Mouse (Mus musculus): ENCODE measurements around the gene Zswim1. TPM values are rescaled to one million over a fixed set of nuclear protein-coding genes. Genes with fewer than 3 reads are reported as not detected.

The Zswim1 gene
- polyA plus RNA-seq, 1 experiment: 13.3 TPM

DNA sequence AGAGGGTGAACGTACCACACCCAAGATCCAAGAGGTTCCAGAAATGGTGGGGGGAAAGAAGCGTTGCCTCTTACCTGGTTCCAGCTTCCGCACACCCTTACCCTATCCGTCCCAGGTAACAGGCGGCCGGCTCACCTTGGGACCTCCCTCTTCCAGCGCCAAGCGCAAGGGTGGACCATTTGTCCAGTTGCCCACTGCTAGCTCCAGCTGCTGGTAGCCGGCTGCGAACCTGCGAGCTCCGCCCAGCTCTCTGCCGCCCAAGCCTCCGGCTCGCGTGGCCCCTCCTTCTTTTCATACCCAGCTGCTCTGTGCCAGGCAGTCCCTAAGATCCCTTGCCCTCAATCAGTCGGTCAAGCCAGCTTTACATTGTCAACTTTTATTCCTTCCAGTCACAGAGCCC, 45.7 kb upstream of the Zswim1 start:
- Histone ChIP-seq H3K27me3 (ENCODE audit: control insufficient read depth, insufficient read depth, insufficient read length) (no peaks in the 10 kb centered on the region), H3K36me3 (ENCODE audit: control insufficient read depth, insufficient read depth) (peaks cover 5% of the 10 kb centered on the region), H3K4me2 (ENCODE audit: low read depth) (peak overlapping the region; percentile 60), H3ac (ENCODE audit: control insufficient read depth, insufficient read length) (no peak overlapping the region), H3K79me2 (ENCODE audit: control insufficient read depth, insufficient read depth) (peaks cover 8% of the 10 kb centered on the region), H3K4me3 (peak overlapping the region; percentile 43)
- TF ChIP-seq TCF3 (IDR thresholded peaks at IDR 0.05; ENCODE audit: insufficient read length, low read depth): no peak
- no peak for TF ChIP-seq USF1 (IDR thresholded peaks at IDR 0.05; ENCODE audit: low read depth)
- TF ChIP-seq REST (IDR thresholded peaks at IDR 0.05; ENCODE audit: insufficient read depth, insufficient read length): no peak
- TF ChIP-seq SRF (IDR thresholded peaks at IDR 0.05; ENCODE audit: control insufficient read depth, insufficient read length, low read depth): no peak
- TF ChIP-seq POLR2AphosphoS2 (IDR thresholded peaks at IDR 0.05; ENCODE audit: insufficient read length, low read depth): peak; percentile 56
- TF ChIP-seq POLR2A (IDR thresholded peaks at IDR 0.05; ENCODE audit: insufficient read length, low read depth): no peak
- no peak for TF ChIP-seq CEBPB (IDR thresholded peaks at IDR 0.05; ENCODE audit: insufficient read depth, poor library complexity, severe bottlenecking)
- no peak for TF ChIP-seq TCF12 (IDR thresholded peaks at IDR 0.05; ENCODE audit: insufficient read depth, poor library complexity, severe bottlenecking)

DNA sequence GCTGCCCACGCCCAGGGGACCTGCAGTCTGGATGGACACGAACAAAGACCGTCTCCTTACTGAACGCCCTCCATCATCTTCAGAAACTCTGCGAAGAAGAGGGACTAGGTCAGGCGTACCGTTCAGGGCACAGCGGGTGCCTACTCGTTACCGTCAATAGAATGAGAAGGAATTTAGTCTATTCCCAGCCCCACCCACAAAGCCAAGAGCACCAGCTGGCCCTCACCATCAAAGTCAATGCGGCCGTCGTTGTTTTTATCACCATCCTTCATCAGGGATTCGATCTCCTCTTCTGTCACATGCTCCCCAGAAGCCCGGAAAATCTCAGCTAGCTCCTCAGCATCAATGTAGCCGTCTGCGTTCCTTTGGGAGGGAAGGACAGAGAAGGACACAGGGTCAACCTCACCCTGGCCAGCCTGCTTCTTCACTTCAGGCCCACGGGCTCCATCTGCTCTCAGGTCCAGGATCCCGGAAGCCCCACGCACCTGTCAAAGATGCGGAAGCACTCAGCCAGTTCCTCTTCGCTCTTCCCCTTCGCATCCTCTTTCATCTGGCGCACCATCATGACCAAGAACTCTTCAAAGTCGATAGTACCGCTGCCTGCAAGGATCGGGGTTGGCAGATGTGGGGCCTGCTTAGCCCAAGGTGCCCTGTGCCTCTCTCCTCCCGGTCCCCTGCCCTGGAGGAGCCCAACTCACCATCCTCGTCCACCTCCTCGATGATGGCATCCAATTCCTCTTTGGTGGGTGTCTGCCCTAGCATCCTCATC, 45.1 kb upstream of the Zswim1 start:
- peak overlapping the region; percentile 75 for H3K4me2 ChIP-seq (ENCODE audit: low read depth)
- TF ChIP-seq MAX (IDR thresholded peaks at IDR 0.05; ENCODE audit: low read depth) (no peak), REST (IDR thresholded peaks at IDR 0.05; ENCODE audit: insufficient read depth, insufficient read length) (no peak), MYOD1 (IDR thresholded peaks at IDR 0.05; ENCODE audit: control insufficient read depth in 1 of 3, insufficient read length in 2 of 3, low read depth in 2 of 3) (peak; percentile 47 to 90 (median 81)), CEBPB (IDR thresholded peaks at IDR 0.05; ENCODE audit: insufficient read depth, poor library complexity, severe bottlenecking) (no peak), USF1 (IDR thresholded peaks at IDR 0.05; ENCODE audit: low read depth) (no peak), POLR2AphosphoS2 (IDR thresholded peaks at IDR 0.05; ENCODE audit: insufficient read length, low read depth) (peak; percentile 37), MYOG (IDR thresholded peaks at IDR 0.05; ENCODE audit: control insufficient read depth in 1 of 3, insufficient read depth in 1 of 3, insufficient read length in 2 of 3, low read depth in 2 of 3) (peak in 1 of 3 experiments; percentile 19), TCF12 (IDR thresholded peaks at IDR 0.05; ENCODE audit: insufficient read depth, poor library complexity, severe bottlenecking) (no peak), E2F4 (IDR thresholded peaks at IDR 0.05; ENCODE audit: insufficient read depth) (no peak), POLR2A (IDR thresholded peaks at IDR 0.05; ENCODE audit: insufficient read length, low read depth) (peak; percentile 7)
- H3K4me3 ChIP-seq: peak overlapping the region; percentile 43
- peaks cover 8% of the 10 kb centered on the region for H3K79me2 ChIP-seq (ENCODE audit: control insufficient read depth, insufficient read depth)
- H3ac ChIP-seq (ENCODE audit: control insufficient read depth, insufficient read length): no peak overlapping the region
- H3K27me3 ChIP-seq (ENCODE audit: control insufficient read depth, insufficient read depth, insufficient read length): no peaks in the 10 kb centered on the region
- peaks cover 5% of the 10 kb centered on the region for H3K36me3 ChIP-seq (ENCODE audit: control insufficient read depth, insufficient read depth)

DNA sequence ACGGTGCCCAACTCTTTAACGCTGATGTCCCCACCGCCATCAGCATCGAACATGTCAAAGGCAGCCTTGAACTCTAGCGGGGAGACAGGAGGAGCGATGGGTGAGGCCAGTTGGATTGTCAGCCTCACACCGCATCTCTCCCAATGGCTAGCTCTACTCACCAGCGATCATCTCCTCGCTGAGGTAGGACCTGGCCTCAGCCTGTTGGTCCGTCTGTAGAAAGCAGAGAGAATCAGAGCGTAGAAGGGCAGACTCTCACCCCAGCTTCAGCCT, 44.5 kb upstream of the Zswim1 start:
- Histone ChIP-seq H3ac (ENCODE audit: control insufficient read depth, insufficient read length) (no peak overlapping the region), H3K79me2 (ENCODE audit: control insufficient read depth, insufficient read depth) (peaks cover 8% of the 10 kb centered on the region), H3K36me3 (ENCODE audit: control insufficient read depth, insufficient read depth) (peaks cover 3% of the 10 kb centered on the region), H3K4me2 (ENCODE audit: low read depth) (peak overlapping the region; percentile 75), H3K27me3 (ENCODE audit: control insufficient read depth, insufficient read depth, insufficient read length) (no peaks in the 10 kb centered on the region), H3K4me3 (peak overlapping the region; percentile 43)
- TF ChIP-seq REST (IDR thresholded peaks at IDR 0.05; ENCODE audit: insufficient read depth, insufficient read length) (no peak), POLR2AphosphoS2 (IDR thresholded peaks at IDR 0.05; ENCODE audit: insufficient read length, low read depth) (peak; percentile 67), POLR2A (IDR thresholded peaks at IDR 0.05; ENCODE audit: insufficient read length, low read depth) (peak; percentile 29)

DNA sequence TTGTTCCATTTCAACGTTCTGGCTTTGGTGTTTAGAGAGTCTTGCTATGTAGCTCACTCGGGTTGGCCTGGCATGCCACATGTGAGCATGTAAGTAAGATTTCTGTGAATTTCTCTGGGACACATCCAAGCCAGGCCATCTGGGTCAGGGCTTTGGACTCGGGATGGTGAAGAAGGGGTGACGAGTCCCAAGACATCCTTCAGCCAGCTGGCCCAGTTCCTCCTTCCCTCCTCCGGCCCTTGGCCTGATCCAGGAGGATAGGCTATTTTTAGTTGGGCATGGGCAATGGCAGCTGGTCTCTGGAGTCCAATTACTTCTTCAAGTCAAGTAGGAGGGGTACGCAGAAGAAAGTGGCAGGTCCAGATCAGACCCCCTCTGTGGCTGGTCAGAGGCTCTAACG, 43.7 kb upstream of the Zswim1 start:
- Histone ChIP-seq H3K27me3 (ENCODE audit: control insufficient read depth, insufficient read depth, insufficient read length) (no peaks in the 10 kb centered on the region), H3K79me2 (ENCODE audit: control insufficient read depth, insufficient read depth) (peaks cover 8% of the 10 kb centered on the region), H3ac (ENCODE audit: control insufficient read depth, insufficient read length) (no peak overlapping the region), H3K36me3 (ENCODE audit: control insufficient read depth, insufficient read depth) (no peaks in the 10 kb centered on the region), H3K4me2 (ENCODE audit: low read depth) (peak overlapping the region; percentile 75), H3K4me3 (peak overlapping the region; percentile 43)
- TF ChIP-seq MYOG (IDR thresholded peaks at IDR 0.05; ENCODE audit: control insufficient read depth in 1 of 3, insufficient read depth in 1 of 3, insufficient read length in 2 of 3, low read depth in 2 of 3): peak; percentile 41 to 87 (median 79)
- TF ChIP-seq CEBPB (IDR thresholded peaks at IDR 0.05; ENCODE audit: insufficient read depth, poor library complexity, severe bottlenecking): no peak
- TF ChIP-seq POLR2AphosphoS2 (IDR thresholded peaks at IDR 0.05; ENCODE audit: insufficient read length, low read depth): peak; percentile 54
- TF ChIP-seq MYOD1 (IDR thresholded peaks at IDR 0.05; ENCODE audit: control insufficient read depth in 1 of 3, insufficient read length in 2 of 3, low read depth in 2 of 3): peak in 2 of 3 experiments; percentile 58 to 83
- peak; percentile 26 for TF ChIP-seq TCF12 (IDR thresholded peaks at IDR 0.05; ENCODE audit: insufficient read depth, poor library complexity, severe bottlenecking)
- no peak for TF ChIP-seq REST (IDR thresholded peaks at IDR 0.05; ENCODE audit: insufficient read depth, insufficient read length)
- TF ChIP-seq POLR2A (IDR thresholded peaks at IDR 0.05; ENCODE audit: insufficient read length, low read depth): peak; percentile 29
- TF ChIP-seq E2F4 (IDR thresholded peaks at IDR 0.05; ENCODE audit: insufficient read depth): no peak
- TF ChIP-seq SRF (IDR thresholded peaks at IDR 0.05; ENCODE audit: control insufficient read depth, insufficient read length, low read depth): no peak
- no peak for TF ChIP-seq MAX (IDR thresholded peaks at IDR 0.05; ENCODE audit: low read depth)
- TF ChIP-seq USF1 (IDR thresholded peaks at IDR 0.05; ENCODE audit: low read depth): no peak
- TF ChIP-seq TCF3 (IDR thresholded peaks at IDR 0.05; ENCODE audit: insufficient read length, low read depth): no peak

DNA sequence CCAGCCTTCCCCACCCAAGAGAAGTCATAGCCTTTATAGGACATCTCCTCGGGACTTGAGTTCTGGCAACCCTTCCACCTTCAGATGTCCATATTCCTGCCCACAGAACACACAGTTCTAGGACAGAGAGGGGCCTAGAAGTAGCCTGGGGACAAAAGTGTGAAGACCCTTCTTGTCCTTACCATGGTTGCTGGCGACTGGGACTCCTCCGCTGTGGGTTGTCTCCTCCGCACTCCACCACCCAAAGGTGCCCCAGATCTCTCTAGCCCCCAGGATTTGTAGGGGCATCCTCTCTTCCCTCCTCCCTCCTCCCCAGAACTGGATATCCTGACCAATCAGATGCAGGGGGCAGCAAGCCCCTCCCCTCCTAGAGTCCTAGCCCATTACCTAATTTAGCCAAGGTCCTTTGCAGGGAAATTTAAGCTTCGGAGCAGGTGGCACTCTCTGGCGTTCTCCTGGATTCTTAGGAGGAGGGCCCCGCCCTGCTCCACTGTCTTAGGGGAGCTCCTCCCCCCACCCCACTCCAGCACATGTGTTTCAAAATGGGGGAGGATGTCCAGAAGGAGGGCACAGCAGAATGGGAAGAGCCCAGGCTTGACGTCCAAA, 42.9 kb upstream of the Zswim1 start, which contains the start of gene Tnnc2:
Gene Tnnc2 (minus strand): TSS at position 487 of the 606 bp plus-strand sequence.
- TF ChIP-seq REST (IDR thresholded peaks at IDR 0.05; ENCODE audit: insufficient read depth, insufficient read length) (no peak), POLR2A (IDR thresholded peaks at IDR 0.05; ENCODE audit: insufficient read length, low read depth) (peak; percentile 76), POLR2AphosphoS2 (IDR thresholded peaks at IDR 0.05; ENCODE audit: insufficient read length, low read depth) (peak; percentile 94), MAX (IDR thresholded peaks at IDR 0.05; ENCODE audit: low read depth) (no peak), CEBPB (IDR thresholded peaks at IDR 0.05; ENCODE audit: insufficient read depth, poor library complexity, severe bottlenecking) (no peak), TCF12 (IDR thresholded peaks at IDR 0.05; ENCODE audit: insufficient read depth, poor library complexity, severe bottlenecking) (no peak), MYOG (IDR thresholded peaks at IDR 0.05; ENCODE audit: control insufficient read depth in 1 of 3, insufficient read depth in 1 of 3, insufficient read length in 2 of 3, low read depth in 2 of 3) (peak in 2 of 3 experiments; percentile 33 to 61), USF1 (IDR thresholded peaks at IDR 0.05; ENCODE audit: low read depth) (no peak), TCF3 (IDR thresholded peaks at IDR 0.05; ENCODE audit: insufficient read length, low read depth) (no peak), E2F4 (IDR thresholded peaks at IDR 0.05; ENCODE audit: insufficient read depth) (no peak), MYOD1 (IDR thresholded peaks at IDR 0.05; ENCODE audit: control insufficient read depth in 1 of 3, insufficient read length in 2 of 3, low read depth in 2 of 3) (peak in 1 of 3 experiments; percentile 57), SRF (IDR thresholded peaks at IDR 0.05; ENCODE audit: control insufficient read depth, insufficient read length, low read depth) (peak; percentile 97)
- Histone ChIP-seq H3K79me2 (ENCODE audit: control insufficient read depth, insufficient read depth) (peaks cover 8% of the 10 kb centered on the region), H3K4me2 (ENCODE audit: low read depth) (peak within 1 kb of the TSS; percentile 75), H3ac (ENCODE audit: control insufficient read depth, insufficient read length) (no peak within 1 kb of the TSS), H3K27me3 (ENCODE audit: control insufficient read depth, insufficient read depth, insufficient read length) (no peaks in the 10 kb centered on the region), H3K36me3 (ENCODE audit: control insufficient read depth, insufficient read depth) (no peaks in the 10 kb centered on the region), H3K4me3 (peak within 1 kb of the TSS; percentile 43)
